Mouse (Mus musculus) neural tube, embryonic 13.5 days (tissue): ENCODE measurements at regions not wholly inside any gene's neighbourhood (a gene's known extent, or its start where the extent isn't known, plus 50 kb on each side); places are given as distances from the start of the nearest gene placed in this dataset.

ENCODE experiments used
- ATAC-seq: fragments of 200-750 bp; cut with Nextera tagmentation; 2 replicates; pipeline ENCODE4 v1.8.0; 2017; ENCODE audit warnings: low read depth, mild to moderate bottlenecking, moderate TSS enrichment, moderate library complexity
- H3K27ac ChIP-seq: fragments of 300-500 bp; sonication (generic); replicated peaks from 2 replicates; pipeline ENCODE4 v1.5.1; 2015; ENCODE audit warnings: moderate library complexity, mild to moderate bottlenecking, inconsistent platforms
- H3K27me3 ChIP-seq: fragments of 300-500 bp; sonication (generic); 2 replicates; pipeline ENCODE4 v1.6.1; 2015; ENCODE audit warnings: mild to moderate bottlenecking, inconsistent platforms
- H3K36me3 ChIP-seq: fragments of 300-500 bp; sonication (generic); 2 replicates; pipeline ENCODE4 v1.6.1; 2015; ENCODE audit warnings: mild to moderate bottlenecking, inconsistent platforms
- H3K4me1 ChIP-seq: fragments of 300-500 bp; sonication (generic); replicated peaks from 2 replicates; pipeline ENCODE4 v1.6.1; 2015; ENCODE audit warnings: inconsistent platforms
- H3K4me2 ChIP-seq: fragments of 300-500 bp; sonication (generic); 2 replicates; pipeline ENCODE4 v1.6.1; 2015; ENCODE audit warnings: inconsistent platforms, mild to moderate bottlenecking, moderate library complexity
- H3K4me3 ChIP-seq: fragments of 300-500 bp; sonication (generic); 2 replicates; pipeline ENCODE4 v1.5.1; 2015; ENCODE audit warnings: mild to moderate bottlenecking, inconsistent platforms
- H3K9ac ChIP-seq: fragments of 300-500 bp; sonication (generic); 2 replicates; pipeline ENCODE4 v1.6.1; 2015; ENCODE audit warnings: moderate library complexity, mild to moderate bottlenecking, inconsistent platforms
- H3K9me3 ChIP-seq: fragments of 300-500 bp; sonication (generic); 2 replicates; pipeline ENCODE4 v1.6.1; 2016; ENCODE audit warnings: inconsistent platforms
- WGBS: fragments of 180-500 bp; shearing (Covaris S2); methylation state at CpG from one replicate; pipeline ENCODE4 v1.1.7; 2015; 5-methylcytosine and 5-hydroxymethylcytosine counted together

- WGBS, result 77% methylated on average over 1 of the region's 1 CpGs
- no peak for ATAC-seq
- H3K27me3 ChIP-seq, result no peaks in the 10 kb centered on the region
- H3K27ac ChIP-seq, result no peak overlapping the region
- H3K4me2 ChIP-seq, result no peak overlapping the region
- no peak overlapping the region for H3K9ac ChIP-seq
- H3K9me3 ChIP-seq, result no peaks in the 10 kb centered on the region
- H3K36me3 ChIP-seq, result no peaks in the 10 kb centered on the region
- no peaks in the 10 kb centered on the region for H3K4me1 ChIP-seq
- no peak overlapping the region for H3K4me3 ChIP-seq
Observed at GRCm38 (mm10) chr8:11107435-11107834, 99.2 kb upstream of the Irs2 start.

- ATAC-seq, result no peak
- 88% methylated on average over 5 of the region's 5 CpGs for WGBS
- H3K4me3 ChIP-seq, result no peak overlapping the region
Observed at GRCm38 (mm10) chr8:11107021-11107420, 98.8 kb upstream of the Irs2 start.

GRCm38 (mm10) chr8:11103745-11104607 lies 95.7 kb upstream of the Irs2 start:
- ATAC-seq, result no peak
- peaks cover 8% of the 10 kb centered on the region; the same call in 1 of the 2 replicates for H3K4me1 ChIP-seq
- H3K27me3 ChIP-seq, result no peaks in the 10 kb centered on the region
- H3K27ac ChIP-seq, result no peak overlapping the region
- WGBS, result 63% methylated on average over 10 of the region's 10 CpGs
- H3K9ac ChIP-seq, result no peak overlapping the region
- H3K36me3 ChIP-seq, result no peaks in the 10 kb centered on the region
- H3K4me2 ChIP-seq, result no peak overlapping the region
- no peaks in the 10 kb centered on the region for H3K9me3 ChIP-seq
- no peak overlapping the region for H3K4me3 ChIP-seq

More at GRCm38 (mm10) chr8:11107021-11107420, 98.8 kb upstream of the Irs2 start:
- no peaks in the 10 kb centered on the region for H3K27me3 ChIP-seq
- no peak overlapping the region for H3K27ac ChIP-seq
- no peak overlapping the region for H3K4me2 ChIP-seq
- no peaks in the 10 kb centered on the region for H3K4me1 ChIP-seq
- no peaks in the 10 kb centered on the region for H3K36me3 ChIP-seq
- H3K9me3 ChIP-seq, result no peaks in the 10 kb centered on the region
- no peak overlapping the region for H3K9ac ChIP-seq

- no peak overlapping the region for H3K4me3 ChIP-seq
- H3K4me1 ChIP-seq, result peaks cover 19% of the 10 kb centered on the region
- no peak overlapping the region for H3K9ac ChIP-seq
- ATAC-seq, result no peak
- 95% methylated on average over 3 of the region's 3 CpGs for WGBS
- no peaks in the 10 kb centered on the region for H3K36me3 ChIP-seq
- no peaks in the 10 kb centered on the region for H3K27me3 ChIP-seq
- no peak overlapping the region for H3K4me2 ChIP-seq
- no peak overlapping the region for H3K27ac ChIP-seq
- no peaks in the 10 kb centered on the region for H3K9me3 ChIP-seq
Observed at GRCm38 (mm10) chr8:11100310-11100709, 92.1 kb upstream of the Irs2 start.

- no peak overlapping the region for H3K27ac ChIP-seq
- H3K27me3 ChIP-seq, result no peaks in the 10 kb centered on the region
- H3K4me2 ChIP-seq, result no peak overlapping the region
- H3K9me3 ChIP-seq, result no peaks in the 10 kb centered on the region
- H3K9ac ChIP-seq, result no peak overlapping the region
- ATAC-seq, result no peak
- 62% methylated on average over 3 of the region's 3 CpGs for WGBS
- H3K4me1 ChIP-seq, result peaks cover 19% of the 10 kb centered on the region
- no peaks in the 10 kb centered on the region for H3K36me3 ChIP-seq
- H3K4me3 ChIP-seq, result no peak overlapping the region
Observed at GRCm38 (mm10) chr8:11099591-11099855, 91.3 kb upstream of the Irs2 start.

GRCm38 (mm10) chr8:11098790-11099590 lies 90.7 kb upstream of the Irs2 start:
- no peak for ATAC-seq
- peaks cover 19% of the 10 kb centered on the region for H3K4me1 ChIP-seq
- no peak overlapping the region for H3K9ac ChIP-seq
- no peak overlapping the region for H3K4me3 ChIP-seq
- no peaks in the 10 kb centered on the region for H3K27me3 ChIP-seq
- H3K36me3 ChIP-seq, result no peaks in the 10 kb centered on the region
- H3K4me2 ChIP-seq, result no peak overlapping the region
- H3K9me3 ChIP-seq, result no peaks in the 10 kb centered on the region
- no peak overlapping the region for H3K27ac ChIP-seq
- 69% methylated on average over 11 of the region's 11 CpGs for WGBS

GRCm38 (mm10) chr8:11098228-11098778 lies 90.0 kb upstream of the Irs2 start:
- no peak overlapping the region for H3K4me3 ChIP-seq
- no peak overlapping the region for H3K4me2 ChIP-seq
- H3K36me3 ChIP-seq, result no peaks in the 10 kb centered on the region
- H3K27me3 ChIP-seq, result no peaks in the 10 kb centered on the region
- H3K4me1 ChIP-seq, result peaks cover 19% of the 10 kb centered on the region
- no peak overlapping the region for H3K9ac ChIP-seq
- no peak for ATAC-seq
- 40% methylated on average over 10 of the region's 10 CpGs for WGBS
- H3K9me3 ChIP-seq, result no peaks in the 10 kb centered on the region
- no peak overlapping the region for H3K27ac ChIP-seq

- Histone ChIP-seq H3K36me3 (no peaks in the 10 kb centered on the region), H3K27me3 (no peaks in the 10 kb centered on the region), H3K9ac (no peak overlapping the region), H3K9me3 (no peaks in the 10 kb centered on the region), H3K4me1 (peaks cover 19% of the 10 kb centered on the region), H3K4me2 (no peak overlapping the region), H3K27ac (no peak overlapping the region), H3K4me3 (no peak overlapping the region)
- 73% methylated on average over 3 of the region's 3 CpGs for WGBS
- no peak for ATAC-seq
Observed at GRCm38 (mm10) chr8:11097813-11098212, 89.6 kb upstream of the Irs2 start.

GRCm38 (mm10) chr8:11094516-11094915 lies 86.3 kb upstream of the Irs2 start:
- Histone ChIP-seq H3K27me3 (no peaks in the 10 kb centered on the region), H3K9ac (no peak overlapping the region), H3K27ac (no peak overlapping the region), H3K9me3 (no peaks in the 10 kb centered on the region), H3K4me1 (peaks cover 15% of the 10 kb centered on the region), H3K36me3 (no peaks in the 10 kb centered on the region), H3K4me3 (no peak overlapping the region), H3K4me2 (no peak overlapping the region)
- 45% methylated on average over 8 of the region's 8 CpGs for WGBS
- ATAC-seq, result no peak

- no peak overlapping the region for H3K4me3 ChIP-seq
- 77% methylated on average over 4 of the region's 4 CpGs for WGBS
- ATAC-seq, result no peak
- H3K9me3 ChIP-seq, result no peaks in the 10 kb centered on the region
- no peaks in the 10 kb centered on the region for H3K36me3 ChIP-seq
- no peak overlapping the region for H3K27ac ChIP-seq
- H3K4me2 ChIP-seq, result no peak overlapping the region
- H3K4me1 ChIP-seq, result no peaks in the 10 kb centered on the region; the same call in 1 of the 2 replicates
- no peaks in the 10 kb centered on the region for H3K27me3 ChIP-seq
- H3K9ac ChIP-seq, result no peak overlapping the region
Observed at GRCm38 (mm10) chr8:11092348-11092747, 84.1 kb upstream of the Irs2 start.

GRCm38 (mm10) chr8:11091675-11092345 lies 83.6 kb upstream of the Irs2 start:
- H3K4me3 ChIP-seq, result no peak overlapping the region
- H3K27ac ChIP-seq, result no peak overlapping the region
- H3K9ac ChIP-seq, result no peak overlapping the region
- H3K4me1 ChIP-seq, result no peaks in the 10 kb centered on the region; the same call in 1 of the 2 replicates
- ATAC-seq, result no peak
- WGBS, result 87% methylated on average over 3 of the region's 3 CpGs
- H3K9me3 ChIP-seq, result no peaks in the 10 kb centered on the region
- no peaks in the 10 kb centered on the region for H3K36me3 ChIP-seq
- H3K27me3 ChIP-seq, result no peaks in the 10 kb centered on the region
- H3K4me2 ChIP-seq, result no peak overlapping the region
